In genomic region chr12:24706764-24707479, GRCm38 (mm10) we compare ENCODE assay signal across 8 mouse cellular contexts. TPM values are rescaled to one million over a fixed set of nuclear protein-coding genes. Genes with fewer than 3 reads are reported as not detected.
A peak's percentile ranks its signal among the peaks of the same experiment; 100 is the strongest.
DNase-seq lines count a peak whose midpoint lies in the region; ATAC-seq lines count a peak whose summit lies in the region.

No protein-coding gene starts in this region.

- H3K4me3 ChIP-seq in embryonic facial prominence, embryonic 12.5 days = peak overlapping the region; percentile 94
- H3K4me3 ChIP-seq in intestine, embryonic 14.5 days (ENCODE audit: low read depth, low read length) = peak overlapping the region; percentile 91
- peak overlapping the region; percentile 97 for H3K4me3 ChIP-seq in liver, embryonic 16.5 days (ENCODE audit: low read depth, low read length)

- peaks cover 23% of the 10 kb centered on the region; the same call in 1 of the 2 replicates for H3K4me1 ChIP-seq in embryonic facial prominence, embryonic 12.5 days
- H3K4me1 ChIP-seq in intestine, embryonic 14.5 days (replicated peaks; ENCODE audit: control insufficient read depth, insufficient read depth, low read length) = peaks cover 22% of the 10 kb centered on the region
- H3K4me1 ChIP-seq in liver, embryonic 16.5 days (ENCODE audit: control insufficient read depth, low read depth, low read length) = peaks cover 61% of the 10 kb centered on the region

- H3K27me3 ChIP-seq in embryonic facial prominence, embryonic 12.5 days = no peaks in the 10 kb centered on the region
- H3K27me3 ChIP-seq in intestine, embryonic 14.5 days (replicated peaks; ENCODE audit: control insufficient read depth, insufficient read depth, low read length) = no peaks in the 10 kb centered on the region
- H3K27me3 ChIP-seq in liver, embryonic 16.5 days (ENCODE audit: control insufficient read depth, insufficient read depth, low read depth, low read length) = no peaks in the 10 kb centered on the region

- no peaks in the 10 kb centered on the region for H3K9me3 ChIP-seq in embryonic facial prominence, embryonic 12.5 days
- H3K9me3 ChIP-seq in intestine, embryonic 14.5 days (ENCODE audit: control insufficient read depth, low read length) = no peaks in the 10 kb centered on the region
- no peaks in the 10 kb centered on the region for H3K9me3 ChIP-seq in liver, embryonic 16.5 days (replicated peaks; ENCODE audit: control insufficient read depth, low read length)

- peak overlapping the region; percentile 90 for H3K4me2 ChIP-seq in embryonic facial prominence, embryonic 12.5 days (replicated peaks)
- peak overlapping the region; percentile 62 for H3K4me2 ChIP-seq in intestine, embryonic 14.5 days (ENCODE audit: low read length)
- H3K4me2 ChIP-seq in liver, embryonic 16.5 days (ENCODE audit: low read depth, low read length) = peak overlapping the region; percentile 56

- peak overlapping the region; percentile 85 for H3K9ac ChIP-seq in embryonic facial prominence, embryonic 12.5 days
- peak overlapping the region; percentile 40 for H3K9ac ChIP-seq in intestine, embryonic 14.5 days (ENCODE audit: low read length)
- H3K9ac ChIP-seq in liver, embryonic 16.5 days (ENCODE audit: low read depth, low read length) = peak overlapping the region; percentile 94

- DNase-seq in right cerebral cortex, postnatal 14 days = peak; percentile 17
- no peak for DNase-seq in right cerebral cortex, adult 2 months (ENCODE audit: low spot score in 2 of 2)
- peak; percentile 78 for DNase-seq in intestine, embryonic 14.5 days (ENCODE audit: low spot score)
- DNase-seq in spleen, postnatal 4 days (ENCODE audit: low spot score in 2 of 2) = peak; percentile 86 to 90
- DNase-seq in layer of hippocampus, postnatal 36 days = no peak

- peak overlapping the region; percentile 87 for H3K27ac ChIP-seq in embryonic facial prominence, embryonic 12.5 days
- no peak overlapping the region for H3K27ac ChIP-seq in intestine, embryonic 14.5 days (ENCODE audit: low read depth)
- peak overlapping the region; percentile 89 for H3K27ac ChIP-seq in liver, embryonic 16.5 days (ENCODE audit: low read length)

- under 1% methylated on average over 27 of the region's 27 CpGs for WGBS in embryonic facial prominence, embryonic 12.5 days
- WGBS in intestine, embryonic 14.5 days = 2% methylated on average over 27 of the region's 27 CpGs
- under 1% methylated on average over 27 of the region's 27 CpGs for WGBS in liver, embryonic 16.5 days (ENCODE audit: insufficient replicate concordance)

- ATAC-seq in embryonic facial prominence, embryonic 12.5 days (ENCODE audit: insufficient number of reproducible peaks, insufficient read depth, low FRiP score, low TSS enrichment) = no peak
- no peak for ATAC-seq in intestine, embryonic 14.5 days (replicated peaks; ENCODE audit: low FRiP score, low TSS enrichment, low read depth)
- peak; percentile 63 for ATAC-seq in liver, embryonic 16.5 days (ENCODE audit: low read depth)
- no peak for ATAC-seq in cerebellum, adult (ENCODE audit: insufficient number of reproducible peaks, low FRiP score, low TSS enrichment)

- H3K36me3 ChIP-seq in embryonic facial prominence, embryonic 12.5 days = peaks cover 15% of the 10 kb centered on the region
- peaks cover 15% of the 10 kb centered on the region for H3K36me3 ChIP-seq in intestine, embryonic 14.5 days (ENCODE audit: control insufficient read depth, insufficient read depth, low read length)
- H3K36me3 ChIP-seq in liver, embryonic 16.5 days (ENCODE audit: control insufficient read depth, insufficient read depth) = peaks cover 24% of the 10 kb centered on the region

RNA-seq across cellular contexts. Expression of gene Rrm2, which starts 1.1 kb away (rescaled TPM):
- polyA plus RNA-seq in embryonic facial prominence, embryonic 12.5 days (2016; fragmentation: Nextera tagmentation; extraction: Ambion mirVana) = 289 and 307 TPM in 2 replicates
- 160 and 162 TPM in 2 replicates for polyA plus RNA-seq in intestine, embryonic 14.5 days (2014; fragmentation: Nextera tagmentation; extraction: Ambion mirVana)
- polyA plus RNA-seq in liver, embryonic 16.5 days (2015; fragmentation: Nextera tagmentation; extraction: Ambion mirVana) = 418 and 451 TPM in 2 replicates
- total RNA-seq in layer of hippocampus, postnatal 36 days (2021) = 1 to 10 TPM; 2.5 to 3.1 TPM

RNA-seq across cellular contexts. Expression of gene Cys1, which starts 25.3 kb away (rescaled TPM):
- 2.6 and 2.7 TPM in 2 replicates for polyA plus RNA-seq in embryonic facial prominence, embryonic 12.5 days (2016; fragmentation: Nextera tagmentation; extraction: Ambion mirVana)
- 2.1 and 2.6 TPM in 2 replicates for polyA plus RNA-seq in intestine, embryonic 14.5 days (2014; fragmentation: Nextera tagmentation; extraction: Ambion mirVana)
- 0.37 and 0.67 TPM in 2 replicates for polyA plus RNA-seq in liver, embryonic 16.5 days (2015; fragmentation: Nextera tagmentation; extraction: Ambion mirVana)
- total RNA-seq in layer of hippocampus, postnatal 36 days (2021) = 10 to 100 TPM; 30.9 to 39.8 TPM

RNA-seq across cellular contexts. Expression of gene Klf11, which starts 55.8 kb away (rescaled TPM):
- polyA plus RNA-seq in embryonic facial prominence, embryonic 12.5 days (2016; fragmentation: Nextera tagmentation; extraction: Ambion mirVana) = 13.6 and 13.8 TPM in 2 replicates
- 12.5 and 15.2 TPM in 2 replicates for polyA plus RNA-seq in intestine, embryonic 14.5 days (2014; fragmentation: Nextera tagmentation; extraction: Ambion mirVana)
- polyA plus RNA-seq in liver, embryonic 16.5 days (2015; fragmentation: Nextera tagmentation; extraction: Ambion mirVana) = 9.3 and 9.7 TPM in 2 replicates
- total RNA-seq in layer of hippocampus, postnatal 36 days (2021) = 1 to 10 TPM; 3.4 to 3.9 TPM

Comparison
In these comparisons a context has a peak if more than half of its experiments do, and no peak if none do; other contexts are left out.
1. DNase-seq: peak in right cerebral cortex, postnatal 14 days (single experiment), intestine, embryonic 14.5 days (single experiment) and spleen, postnatal 4 days (2 of 2); none in right cerebral cortex, adult 2 months (0 of 2) and layer of hippocampus, postnatal 36 days (0 of 2).
2. H3K9ac ChIP-seq: peak in every context shown above with its lines; median percentile 94 in liver, embryonic 16.5 days; 85 in embryonic facial prominence, embryonic 12.5 days; 40 in intestine, embryonic 14.5 days.
3. Peak in every context shown above with its lines, with median percentiles within 50 percentile points of each other: H3K4me2 ChIP-seq and H3K4me3 ChIP-seq.